Mouse (Mus musculus): ENCODE data around the gene Cdh13.

- TF ChIP-seq POLR2A (IDR thresholded peaks at IDR 0.05; ENCODE audit: insufficient read length, low read depth) (no peak), MAX (IDR thresholded peaks at IDR 0.05; ENCODE audit: low read depth) (no peak)
Observed at GRCm38 (mm10) chr8:118518742-118519102, 235.2 kb downstream of the Cdh13 start.

Data from myocyte (in vitro differentiated cells).